Mouse (Mus musculus) myocyte (in vitro differentiated cells): ENCODE results near the gene Skp2.

Experiments used
- E2F4 ChIP-seq: IDR thresholded peaks from one replicate; pipeline ENCODE4 v1.6.1; 2011; ENCODE audit warnings: mild to moderate bottlenecking, control low read depth, moderate library complexity; ENCODE audit not compliant: insufficient read depth
- POLR2A ChIP-seq: IDR thresholded peaks from one replicate; pipeline ENCODE4 v1.6.1; 2011; ENCODE audit warnings: low read depth, mild to moderate bottlenecking, control low read depth, moderate library complexity; ENCODE audit not compliant: insufficient read length
- USF1 ChIP-seq: IDR thresholded peaks from one replicate; pipeline ENCODE4 v1.6.1; 2011; ENCODE audit warnings: low read depth, mild to moderate bottlenecking, control low read depth, moderate library complexity

- TF ChIP-seq POLR2A (no peak), USF1 (no peak), E2F4 (no peak)
These were observed 22.4 kb downstream of the Skp2 start for GRCm38 (mm10) chr15:9132693-9133443.
